Mouse (Mus musculus) liver, postnatal 0 days (tissue): ENCODE measurements at regions not wholly inside any gene's neighbourhood (a gene's known extent, or its start where the extent isn't known, plus 50 kb on each side); places are given as distances from the start of the nearest gene placed in this dataset.

Experiments
- CTCF ChIP-seq: sonication (generic); IDR thresholded peaks from 2 replicates; pipeline ENCODE4 v1.5.1; 2016; ENCODE audit warnings: antibody characterized with exemption, low read depth
- EP300 ChIP-seq: IDR thresholded peaks from 2 replicates; pipeline ENCODE4 v1.6.1; 2016; ENCODE audit warnings: antibody characterized with exemption, low read depth, mild to moderate bottlenecking

DNA sequence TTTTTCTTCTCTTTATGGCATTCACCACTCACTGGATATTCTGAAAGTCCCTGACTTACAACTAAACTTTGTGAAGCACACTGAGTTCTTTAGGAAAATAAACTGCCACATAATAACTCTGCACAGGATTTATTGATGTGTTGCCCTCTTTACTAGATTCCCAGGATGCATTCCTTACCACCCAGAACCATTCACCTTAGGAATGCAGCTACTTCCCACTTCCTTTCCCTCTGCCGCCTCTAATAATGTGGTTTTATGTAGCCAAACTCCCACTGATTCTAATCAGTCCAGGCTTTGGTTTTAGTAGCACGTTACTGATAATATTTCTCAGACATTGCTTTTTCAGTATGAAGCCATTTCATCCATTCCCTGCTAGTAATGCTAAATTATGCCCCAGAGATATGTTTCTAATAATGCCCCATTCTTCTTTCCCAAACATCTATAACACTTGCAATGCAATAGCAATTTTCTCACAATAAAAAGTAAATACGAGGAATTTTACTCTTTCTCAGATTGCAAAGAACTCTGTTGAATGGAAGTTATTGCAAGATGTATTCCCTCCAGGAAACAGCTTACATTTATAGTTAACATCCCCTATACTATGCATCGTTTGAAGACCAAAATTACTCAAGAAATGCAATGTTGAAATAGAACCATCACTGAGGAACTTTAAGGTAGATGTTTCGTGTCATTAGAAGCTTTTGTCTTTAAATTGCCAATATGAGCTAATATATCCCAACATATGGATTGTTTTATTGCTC, 145.2 kb upstream of the Zpld1 start:
- TF ChIP-seq CTCF, result no peak
- no peak for TF ChIP-seq EP300
